Mouse (Mus musculus): Measurements from ENCODE around the gene Rgs12.

Rgs12 gene

GRCm38 (mm10) chr5:34980099-34980498 lies 30.9 kb downstream of the Rgs12 start:
- DNase-seq (ENCODE audit: low read depth, low spot score): no peak

GRCm38 (mm10) chr5:34981734-34982133 lies 32.5 kb downstream of the Rgs12 start:
- no peak for DNase-seq (ENCODE audit: low read depth, low spot score)

GRCm38 (mm10) chr5:34984933-34985332 lies 35.7 kb downstream of the Rgs12 start:
- no peak for DNase-seq (ENCODE audit: low read depth, low spot score)

DNA sequence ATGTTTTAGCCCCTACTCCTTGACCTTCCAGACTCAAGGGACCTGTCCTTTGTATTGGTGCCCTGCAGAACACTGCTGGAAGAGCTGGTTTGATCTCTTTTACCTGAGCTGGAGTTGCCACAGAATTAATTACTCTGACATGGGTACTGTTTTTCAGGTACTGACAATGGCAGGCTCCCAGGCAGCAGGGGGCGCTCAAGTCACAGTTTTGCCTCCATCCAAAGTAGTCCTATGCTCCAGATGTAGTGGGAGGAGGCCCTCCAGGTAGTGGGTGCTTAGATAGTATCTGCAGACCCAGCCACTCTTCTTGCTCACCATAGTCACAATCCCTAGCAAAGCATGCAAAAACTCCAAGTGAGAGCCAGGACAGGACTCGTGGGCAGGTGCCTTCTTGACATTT lies 36.6 kb downstream of the Rgs12 start:
- peak; percentile 34 for DNase-seq (ENCODE audit: low read depth, low spot score)

- DNase-seq (ENCODE audit: low read depth, low spot score): no peak
Observed at GRCm38 (mm10) chr5:34987396-34987795, 38.2 kb downstream of the Rgs12 start.

DNA sequence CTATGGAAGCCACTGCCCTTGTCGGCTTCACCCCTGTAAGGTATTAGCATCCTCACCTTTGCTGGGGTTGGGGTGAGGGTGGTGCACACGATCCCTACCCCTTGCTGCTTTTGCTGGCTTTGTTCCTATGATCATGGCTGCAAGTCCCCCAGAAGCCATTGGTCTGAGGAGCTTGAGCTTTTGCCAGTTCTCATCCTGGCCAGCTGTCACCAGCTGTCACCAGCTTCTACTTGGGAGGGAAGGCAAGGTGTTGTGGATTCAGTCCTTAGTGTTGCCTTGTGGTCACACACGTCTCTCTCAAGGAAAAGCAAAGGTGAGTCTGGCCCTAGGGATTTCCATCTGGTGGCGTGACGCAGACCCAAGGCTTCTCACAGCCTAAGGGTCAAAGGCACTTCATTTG lies 39.4 kb downstream of the Rgs12 start:
- no peak for DNase-seq (ENCODE audit: low read depth, low spot score)

DNA sequence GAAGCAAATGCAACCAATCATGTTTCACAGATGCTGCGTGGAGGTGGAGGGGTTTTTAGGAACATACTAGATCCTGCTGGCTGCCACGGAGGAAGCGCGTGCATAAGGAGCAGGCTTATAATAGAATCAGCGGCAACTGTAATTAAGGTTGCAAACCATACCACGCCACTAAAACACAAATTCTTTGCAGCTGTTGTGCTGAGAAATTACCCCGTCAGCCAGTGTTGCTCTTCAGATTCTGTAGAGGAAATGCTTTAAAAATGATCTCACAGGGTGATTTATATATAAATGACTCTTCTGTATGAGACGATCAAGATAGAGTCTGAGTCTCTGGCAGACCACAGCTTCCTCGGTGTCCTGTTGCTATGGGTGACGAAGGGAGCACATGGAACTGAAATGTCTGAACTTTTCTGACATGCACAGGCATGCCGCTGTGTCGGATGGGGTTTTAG lies 40.1 kb downstream of the Rgs12 start:
- peak; percentile 89 for DNase-seq (ENCODE audit: low read depth, low spot score)

- no peak for DNase-seq (ENCODE audit: low read depth, low spot score)
Observed at GRCm38 (mm10) chr5:34998754-34999153, 49.5 kb downstream of the Rgs12 start.

- DNase-seq (ENCODE audit: low read depth, low spot score): no peak
Observed at GRCm38 (mm10) chr5:34999281-34999680, 50.0 kb downstream of the Rgs12 start.

GRCm38 (mm10) chr5:35000323-35000722 lies 51.1 kb downstream of the Rgs12 start:
- no peak for DNase-seq (ENCODE audit: low read depth, low spot score)

- DNase-seq (ENCODE audit: low read depth, low spot score): no peak
Observed at GRCm38 (mm10) chr5:35001144-35001543, 51.9 kb downstream of the Rgs12 start.

DNA sequence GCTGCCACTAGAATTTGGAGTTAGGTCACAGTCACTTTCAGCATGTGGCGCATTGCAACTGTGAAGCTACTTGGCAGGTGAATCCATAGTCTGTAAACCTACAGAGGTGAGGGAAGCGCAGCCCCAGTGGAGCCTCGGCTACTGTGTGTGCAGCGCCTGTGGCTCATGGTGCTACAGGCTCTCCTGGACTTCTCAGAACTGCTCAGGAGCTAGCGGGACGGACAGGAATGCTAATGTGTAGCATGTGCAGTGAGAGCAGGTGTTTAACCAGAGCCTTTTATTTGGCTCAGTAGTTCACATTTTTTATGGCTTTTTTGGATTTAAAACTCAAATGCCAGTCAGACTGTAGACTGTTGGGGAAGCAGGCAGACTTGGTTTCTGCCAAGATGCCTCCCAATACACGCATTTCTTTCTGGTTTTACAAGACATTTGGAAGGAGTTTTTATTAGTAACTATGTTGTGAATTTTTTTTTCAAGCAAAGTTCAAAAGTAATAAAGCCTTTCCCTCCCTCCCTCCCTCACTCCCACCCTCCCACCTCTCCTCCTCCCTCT lies 54.4 kb downstream of the Rgs12 start:
- no peak for DNase-seq (ENCODE audit: low read depth, low spot score)

DNA sequence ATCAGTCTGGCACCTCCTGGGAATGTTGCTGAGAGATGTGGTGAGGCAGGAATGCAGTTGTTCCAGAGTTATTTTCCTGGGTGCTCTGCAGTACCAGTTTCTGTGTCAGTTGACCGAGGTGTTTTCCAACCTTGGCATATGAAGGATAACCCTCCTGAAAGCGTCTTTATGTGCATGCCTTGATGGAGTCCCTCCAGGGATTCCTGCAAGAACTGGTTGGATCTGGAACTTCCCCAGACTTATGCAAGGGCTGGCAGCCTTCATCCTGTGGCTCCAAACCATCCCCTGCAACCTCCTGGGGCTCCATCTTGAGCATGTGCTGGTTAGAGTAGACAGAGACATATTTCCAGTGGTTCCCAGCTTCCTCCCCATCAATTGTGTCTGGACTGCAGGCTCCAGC lies 55.5 kb downstream of the Rgs12 start:
- DNase-seq (ENCODE audit: low read depth, low spot score): no peak

DNA sequence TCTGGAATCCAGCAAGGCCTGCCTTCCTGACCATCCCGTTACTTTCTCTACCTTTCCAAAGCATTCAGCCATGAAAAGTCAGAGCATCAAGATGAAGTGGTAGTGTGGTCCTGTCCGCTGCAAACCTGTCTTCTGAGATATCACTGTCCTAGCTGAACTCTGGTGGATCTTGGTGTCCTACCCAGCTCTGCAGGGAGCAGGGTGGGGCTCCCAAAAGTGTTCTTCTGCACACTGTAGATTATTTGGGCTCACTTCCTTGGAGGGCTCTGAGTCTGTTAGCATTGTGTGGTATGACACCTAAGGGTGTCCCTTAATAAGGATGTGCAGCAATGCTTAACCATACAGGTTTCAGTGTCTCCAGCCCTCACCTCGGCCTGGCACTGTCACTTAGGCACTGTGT lies 56.4 kb downstream of the Rgs12 start:
- DNase-seq (ENCODE audit: low read depth, low spot score): no peak

GRCm38 (mm10) chr5:35006599-35006998 lies 57.4 kb downstream of the Rgs12 start:
- DNase-seq (ENCODE audit: low read depth, low spot score): no peak

DNA sequence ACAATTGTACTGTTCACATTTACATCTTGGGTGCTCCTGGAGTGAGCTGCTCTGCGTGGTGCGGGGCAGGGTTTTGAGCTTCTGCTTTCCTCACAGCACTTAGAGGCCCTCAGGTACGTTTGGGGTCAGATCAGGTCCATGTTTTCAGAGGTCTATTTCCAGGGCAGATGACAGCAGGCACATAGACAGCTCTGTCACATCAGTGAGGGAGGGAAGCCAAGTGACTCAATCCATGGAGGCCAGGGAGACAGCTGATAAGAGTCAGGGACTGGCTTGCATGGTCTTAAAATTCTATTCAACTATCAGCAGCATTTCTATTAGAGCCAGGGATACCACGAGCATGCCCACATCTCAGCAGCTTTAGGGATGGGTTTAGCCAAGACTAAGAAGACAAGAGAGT lies 59.9 kb downstream of the Rgs12 start:
- no peak for DNase-seq (ENCODE audit: low read depth, low spot score)

GRCm38 (mm10) chr5:35010656-35011055 lies 61.4 kb downstream of the Rgs12 start:
- no peak for DNase-seq (ENCODE audit: low read depth, low spot score)

DNA sequence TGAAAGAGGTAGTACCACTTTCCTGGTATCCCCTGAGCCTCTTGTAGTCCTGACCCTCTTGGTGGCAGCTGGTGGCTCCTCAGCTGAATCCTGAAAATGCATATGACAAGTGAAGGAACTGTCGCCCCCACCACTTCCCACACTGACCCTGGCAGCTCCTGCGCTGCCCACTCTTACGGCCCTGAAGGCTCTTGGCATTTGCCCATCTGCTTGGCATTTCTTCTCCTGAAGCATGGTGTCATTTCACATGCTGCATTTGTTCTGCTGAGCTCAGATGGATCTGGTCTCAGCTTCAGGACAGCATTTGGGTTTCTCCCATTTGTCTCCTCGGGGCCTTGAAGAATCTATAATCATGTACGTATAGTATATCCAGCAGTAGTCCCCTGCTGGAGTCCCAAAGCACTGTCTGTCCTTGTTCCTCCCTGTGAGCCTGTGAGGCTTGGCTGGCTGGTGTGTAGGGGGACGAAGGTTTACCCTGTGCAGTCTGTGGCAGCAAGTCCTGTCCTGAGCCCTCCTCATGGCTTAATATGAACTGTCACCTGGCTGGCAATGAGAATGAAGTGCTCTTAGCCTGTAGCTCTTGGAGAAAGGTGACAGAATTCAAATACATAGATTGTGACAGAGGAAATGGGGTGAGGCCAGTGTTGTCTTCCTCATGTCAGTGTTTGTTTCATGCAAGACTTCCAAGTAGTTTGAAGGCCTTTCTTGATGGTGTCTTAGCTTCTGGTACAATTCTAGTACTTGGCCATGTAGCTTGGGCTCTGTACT lies 62.1 kb downstream of the Rgs12 start:
- DNase-seq (ENCODE audit: low read depth, low spot score): no peak

GRCm38 (mm10) chr5:35014036-35014435 lies 64.8 kb downstream of the Rgs12 start:
- DNase-seq (ENCODE audit: low read depth, low spot score): no peak

DNA sequence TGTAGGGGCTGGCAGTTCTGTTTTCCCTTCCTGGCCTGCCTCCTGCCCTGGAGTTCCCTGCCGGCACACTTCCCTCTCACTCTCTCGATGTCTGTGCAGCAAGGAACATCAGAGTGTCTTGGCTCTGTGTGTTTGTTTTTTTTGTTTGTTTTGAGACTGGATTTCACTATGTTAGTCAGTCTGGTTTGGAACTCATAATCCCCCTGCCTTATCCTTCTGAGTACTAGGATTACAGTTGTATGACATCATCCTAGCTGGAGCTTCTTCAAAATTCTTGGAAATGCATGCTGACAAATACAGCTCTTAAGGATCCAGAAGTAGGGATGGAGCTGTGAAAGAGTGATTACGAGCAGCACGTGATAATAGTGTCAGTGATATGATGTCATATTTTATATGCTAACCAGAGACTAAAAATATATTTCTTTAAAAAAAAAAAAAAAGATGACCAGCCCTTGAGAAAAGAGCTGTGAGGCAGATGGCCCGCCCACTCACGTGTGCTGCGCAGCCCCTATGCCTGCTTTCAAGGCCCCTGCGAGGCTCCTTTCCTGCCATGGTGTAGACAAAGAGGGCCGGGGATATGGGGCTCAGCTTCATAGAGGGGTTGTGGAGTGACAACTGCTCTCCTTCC lies 70.5 kb downstream of the Rgs12 start:
- DNase-seq (ENCODE audit: low read depth, low spot score): peak; percentile 58

- DNase-seq (ENCODE audit: low read depth, low spot score): no peak
Observed at GRCm38 (mm10) chr5:35020410-35021241, 71.4 kb downstream of the Rgs12 start.

GRCm38 (mm10) chr5:35024975-35025374 lies 75.7 kb downstream of the Rgs12 start:
- DNase-seq (ENCODE audit: low read depth, low spot score): no peak
